Mouse (Mus musculus) megakaryocyte, embryonic 14.5 days (primary cell): ENCODE measurements around the gene Tcf12.

Source experiments
- FLI1 ChIP-seq: IDR thresholded peaks from 2 replicates; pipeline ENCODE4 v1.6.1; 2012; ENCODE audit warnings: low read length, inconsistent platforms, mixed read lengths
- GATA1 ChIP-seq: IDR thresholded peaks from 3 replicates; pipeline ENCODE4 v1.6.1; 2012; ENCODE audit warnings: mixed read lengths, low read length, inconsistent platforms, borderline replicate concordance

- TF ChIP-seq GATA1 (no peak), FLI1 (no peak)
Observed at GRCm38 (mm10) chr9:71976034-71976433, 135.6 kb downstream of the Tcf12 start.
